Mouse (Mus musculus) MEL (cell line): ENCODE data around the gene Sp6. TPM values are rescaled to one million over a fixed set of nuclear protein-coding genes. Genes with fewer than 3 reads are reported as not detected.

Experiments used
- DNase-seq: peaks from one replicate; pipeline ENCODE4 v3.0.0; 2011; ENCODE audit warnings: low read depth, low spot score
- H3K27ac ChIP-seq: 2 replicates; pipeline ENCODE4 v1.5.1; 2012; ENCODE audit warnings: low read depth, mild to moderate bottlenecking, control low read depth, low read length, moderate library complexity; ENCODE audit not compliant: control insufficient read depth
- H3K27me3 ChIP-seq, 2 experiments: fragments of 150-350 bp in 1 of 2; sonication (generic) in 1 of 2; 2 replicates each; pipeline ENCODE4 v1.6.1; 2012; ENCODE audit warnings: low read length in 2 of 2, mild to moderate bottlenecking in 2 of 2, improper control_type of control experiment in 1 of 2, moderate library complexity in 1 of 2; ENCODE audit not compliant: insufficient read depth in 2 of 2, control insufficient read depth in 1 of 2
- H3K36me3 ChIP-seq, 2 experiments: 2 replicates each; pipeline ENCODE4 v1.6.1; 2012 to 2014; ENCODE audit warnings: low read length in 2 of 2, improper control_type of control experiment in 1 of 2, inconsistent platforms in 1 of 2, mild to moderate bottlenecking in 1 of 2; ENCODE audit not compliant: insufficient read depth in 2 of 2, control insufficient read depth in 1 of 2
- H3K4me1 ChIP-seq, 2 experiments: fragments of 150-350 bp in 1 of 2; sonication (generic) in 1 of 2; 2 replicates each; pipeline ENCODE4 v1.6.1; 2012; ENCODE audit warnings: low read length in 2 of 2, improper control_type of control experiment in 1 of 2, mild to moderate bottlenecking in 1 of 2; ENCODE audit not compliant: insufficient read depth in 2 of 2, control insufficient read depth in 1 of 2
- H3K4me3 ChIP-seq, 2 experiments: fragments of 150-350 bp in 1 of 2; sonication (generic) in 1 of 2; 2 replicates each; pipeline ENCODE4 v1.5.1; 2012; ENCODE audit warnings: low read depth in 2 of 2, low read length in 2 of 2, mild to moderate bottlenecking in 2 of 2, moderate library complexity in 2 of 2, control low read depth in 1 of 2, improper control_type of control experiment in 1 of 2; ENCODE audit not compliant: control insufficient read depth in 1 of 2, insufficient read depth in 1 of 2
- H3K79me2 ChIP-seq: 2 replicates; pipeline ENCODE4 v1.6.1; 2012; ENCODE audit warnings: mild to moderate bottlenecking, low read length, moderate library complexity; ENCODE audit not compliant: control insufficient read depth, poor library complexity, insufficient read depth
- H3K9ac ChIP-seq: 2 replicates; pipeline ENCODE4 v1.6.1; 2012; ENCODE audit warnings: low read depth, mild to moderate bottlenecking, control low read depth, low read length, moderate library complexity; ENCODE audit not compliant: control insufficient read depth, poor library complexity, severe bottlenecking
- H3K9me3 ChIP-seq: fragments of 150-350 bp; sonication (generic); replicated peaks from 2 replicates; pipeline ENCODE4 v1.6.1; 2012; ENCODE audit warnings: mild to moderate bottlenecking, low read length, improper control_type of control experiment, moderate library complexity; ENCODE audit not compliant: insufficient read depth
- BHLHE40 ChIP-seq: IDR thresholded peaks from 2 replicates; pipeline ENCODE4 v1.6.1; 2012; ENCODE audit warnings: low read depth, mild to moderate bottlenecking, inconsistent platforms, low read length, improper control_type of control experiment, borderline replicate concordance
- CHD2 ChIP-seq: IDR thresholded peaks from 2 replicates; pipeline ENCODE4 v1.6.1; 2011; ENCODE audit warnings: low read length, improper control_type of control experiment
- CTCF ChIP-seq, 3 experiments: IDR thresholded peaks in 2 of 3; conservative IDR thresholded peaks in 1 of 3; 2 replicates each; pipeline ENCODE4 v1.5.1; 2011 to 2012; ENCODE audit warnings: low read length in 3 of 3, low read depth in 2 of 3, mild to moderate bottlenecking in 2 of 3, improper control_type of control experiment in 1 of 3, inconsistent platforms in 1 of 3, mixed read lengths in 1 of 3, moderate library complexity in 1 of 3; ENCODE audit not compliant: control insufficient read depth in 1 of 3, insufficient read depth in 1 of 3, poor library complexity in 1 of 3, severe bottlenecking in 1 of 3
- E2F4 ChIP-seq: IDR thresholded peaks from 2 replicates; pipeline ENCODE4 v1.6.1; 2011; ENCODE audit warnings: low read depth, low read length, improper control_type of control experiment, borderline replicate concordance
- ELF1 ChIP-seq: IDR thresholded peaks from 2 replicates; pipeline ENCODE4 v1.6.1; 2014; ENCODE audit warnings: low read depth, mild to moderate bottlenecking, inconsistent platforms, low read length, improper control_type of control experiment, moderate library complexity
- EP300 ChIP-seq, 2 experiments: IDR thresholded peaks; 2 replicates each; pipeline ENCODE4 v1.6.1; 2011; ENCODE audit warnings: improper control_type of control experiment in 2 of 2, low read length in 2 of 2, low read depth in 1 of 2, mild to moderate bottlenecking in 1 of 2
- ETS1 ChIP-seq: IDR thresholded peaks from 2 replicates; pipeline ENCODE4 v1.6.1; 2012; ENCODE audit warnings: low read depth, mild to moderate bottlenecking, inconsistent platforms, low read length, improper control_type of control experiment, moderate library complexity
- GABPA ChIP-seq: IDR thresholded peaks from 2 replicates; pipeline ENCODE4 v1.6.1; 2012; ENCODE audit warnings: low read depth, mild to moderate bottlenecking, inconsistent platforms, low read length, improper control_type of control experiment, moderate library complexity
- GATA1 ChIP-seq: IDR thresholded peaks from 2 replicates; pipeline ENCODE4 v1.6.1; 2011; ENCODE audit warnings: low read depth, low read length, improper control_type of control experiment
- HCFC1 ChIP-seq: IDR thresholded peaks from 2 replicates; pipeline ENCODE4 v1.6.1; 2012; ENCODE audit warnings: low read depth, mild to moderate bottlenecking, inconsistent platforms, low read length, improper control_type of control experiment, moderate library complexity
- JUND ChIP-seq: IDR thresholded peaks from 2 replicates; pipeline ENCODE4 v1.6.1; 2011; ENCODE audit warnings: low read depth, mild to moderate bottlenecking, improper control_type of control experiment, low read length
- KAT2A ChIP-seq: conservative IDR thresholded peaks from 2 replicates; pipeline ENCODE4 v1.6.1; 2012; ENCODE audit warnings: low read depth, low read length, improper control_type of control experiment, inconsistent platforms
- MAFK ChIP-seq: IDR thresholded peaks from 2 replicates; pipeline ENCODE4 v1.6.1; 2011; ENCODE audit warnings: low read depth, mild to moderate bottlenecking, low read length, improper control_type of control experiment, borderline replicate concordance
- MAX ChIP-seq: IDR thresholded peaks from 2 replicates; pipeline ENCODE4 v1.6.1; 2011; ENCODE audit warnings: low read length, improper control_type of control experiment
- MAZ ChIP-seq: IDR thresholded peaks from 2 replicates; pipeline ENCODE4 v1.6.1; 2012; ENCODE audit warnings: low read depth, mild to moderate bottlenecking, inconsistent platforms, low read length, improper control_type of control experiment
- MEF2A ChIP-seq: IDR thresholded peaks from 2 replicates; pipeline ENCODE4 v1.6.1; 2014; ENCODE audit warnings: low read depth, mild to moderate bottlenecking, inconsistent platforms, low read length, improper control_type of control experiment; ENCODE audit not compliant: poor library complexity, insufficient replicate concordance, severe bottlenecking; ENCODE audit errors: extremely low read depth
- MXI1 ChIP-seq: IDR thresholded peaks from 2 replicates; pipeline ENCODE4 v1.6.1; 2011; ENCODE audit warnings: mild to moderate bottlenecking, low read depth, low read length, improper control_type of control experiment
- MYB ChIP-seq: IDR thresholded peaks from 2 replicates; pipeline ENCODE4 v1.6.1; 2011; ENCODE audit warnings: mild to moderate bottlenecking, low read depth, low read length, improper control_type of control experiment
- MYC ChIP-seq: IDR thresholded peaks from 2 replicates; pipeline ENCODE4 v1.6.1; 2011; ENCODE audit warnings: low read depth, mild to moderate bottlenecking, low read length, improper control_type of control experiment, moderate library complexity
- NELFE ChIP-seq: IDR thresholded peaks from 2 replicates; pipeline ENCODE4 v1.6.1; 2011; ENCODE audit warnings: low read depth, low read length, improper control_type of control experiment
- NRF1 ChIP-seq: IDR thresholded peaks from 2 replicates; pipeline ENCODE4 v1.6.1; 2014; ENCODE audit warnings: low read depth, mild to moderate bottlenecking, inconsistent platforms, low read length, improper control_type of control experiment, moderate library complexity; ENCODE audit not compliant: poor library complexity, insufficient read depth, severe bottlenecking
- POLR2AphosphoS2 ChIP-seq: IDR thresholded peaks from 2 replicates; pipeline ENCODE4 v1.6.1; 2011; ENCODE audit warnings: low read length, improper control_type of control experiment
- POLR2AphosphoS5 ChIP-seq: IDR thresholded peaks from 2 replicates; pipeline ENCODE4 v1.6.1; 2012; ENCODE audit warnings: low read depth, borderline replicate concordance, mild to moderate bottlenecking, inconsistent platforms, low read length, moderate library complexity, mixed read lengths
- RAD21 ChIP-seq: IDR thresholded peaks from 2 replicates; pipeline ENCODE4 v1.6.1; 2011; ENCODE audit warnings: mild to moderate bottlenecking, low read depth, low read length, improper control_type of control experiment
- RCOR1 ChIP-seq: IDR thresholded peaks from 2 replicates; pipeline ENCODE4 v1.6.1; 2012; ENCODE audit warnings: low read depth, mild to moderate bottlenecking, inconsistent platforms, low read length, improper control_type of control experiment
- SIN3A ChIP-seq: IDR thresholded peaks from 2 replicates; pipeline ENCODE4 v1.6.1; 2012; ENCODE audit warnings: low read length, improper control_type of control experiment, inconsistent platforms
- SMC3 ChIP-seq: IDR thresholded peaks from 2 replicates; pipeline ENCODE4 v1.6.1; 2011; ENCODE audit warnings: low read depth, low read length, improper control_type of control experiment
- TBP ChIP-seq: IDR thresholded peaks from 2 replicates; pipeline ENCODE4 v1.8.0; 2011; ENCODE audit warnings: low read depth, low read length, improper control_type of control experiment
- TCF12 ChIP-seq: IDR thresholded peaks from 2 replicates; pipeline ENCODE4 v1.6.1; 2014; ENCODE audit warnings: low read depth, mild to moderate bottlenecking, inconsistent platforms, low read length, improper control_type of control experiment, moderate library complexity
- UBTF ChIP-seq: IDR thresholded peaks from 2 replicates; pipeline ENCODE4 v1.6.1; 2012; ENCODE audit warnings: low read depth, mild to moderate bottlenecking, inconsistent platforms, low read length, improper control_type of control experiment, moderate library complexity, borderline replicate concordance; ENCODE audit not compliant: insufficient read depth
- USF1 ChIP-seq: IDR thresholded peaks from 2 replicates; pipeline ENCODE4 v1.6.1; 2014; ENCODE audit warnings: low read depth, mild to moderate bottlenecking, inconsistent platforms, low read length, improper control_type of control experiment, moderate library complexity
- ZC3H11A ChIP-seq: IDR thresholded peaks from 2 replicates; pipeline ENCODE4 v1.6.1; 2012; ENCODE audit warnings: low read depth, mild to moderate bottlenecking, inconsistent platforms, low read length, improper control_type of control experiment
- ZKSCAN1 ChIP-seq: IDR thresholded peaks from 2 replicates; pipeline ENCODE4 v1.6.1; 2012; ENCODE audit warnings: low read depth, mild to moderate bottlenecking, inconsistent platforms, low read length, improper control_type of control experiment, moderate library complexity
- ZMIZ1 ChIP-seq: IDR thresholded peaks from 2 replicates; pipeline ENCODE4 v1.6.1; 2012; ENCODE audit warnings: low read depth, mild to moderate bottlenecking, inconsistent platforms, low read length, improper control_type of control experiment, moderate library complexity
- ZNF384 ChIP-seq: IDR thresholded peaks from 2 replicates; pipeline ENCODE4 v1.6.1; 2012; ENCODE audit warnings: low read depth, mild to moderate bottlenecking, inconsistent platforms, low read length, improper control_type of control experiment
- polyA plus RNA-seq, 2 experiments: library from polyadenylated mRNA; stranded (reverse) in 1 of 2; unstranded in 1 of 2; fragments of >175 nt in 1 of 2; fragments of >200 nt in 1 of 2; gene quantifications; 2 replicates each; pipeline versions ENCODE4 v1.2.1 to v1.2.4; 2012; ENCODE audit warnings: low replicate concordance in 2 of 2, low read depth in 1 of 2; ENCODE audit not compliant: insufficient read length in 2 of 2, insufficient read depth in 1 of 2, missing spikeins in 1 of 2
- total RNA-seq: library from RNA; depleted of rRNA; stranded (reverse); fragments of 300-350 nt; gene quantifications from 2 replicates; pipeline ENCODE4 v1.2.3, GENCODE M21; 2012

Gene Sp6
- total and polyA plus RNA-seq, 3 experiments: 0.04 TPM; not detected in 2

- H3K27me3 ChIP-seq: no peaks in the 10 kb centered on the region
- H3K4me1 ChIP-seq: peaks cover 9 to 28% of the 10 kb centered on the region in 2 experiments
- peak; percentile 100 for DNase-seq
- H3K9ac ChIP-seq: peak overlapping the region; percentile 80
- peak overlapping the region; percentile 88 for H3K27ac ChIP-seq
- H3K36me3 ChIP-seq: peaks cover 0 to 24% of the 10 kb centered on the region in 2 experiments; a peak in 2 of 4 replicates
- H3K79me2 ChIP-seq: peaks cover 30% of the 10 kb centered on the region
- no peaks in the 10 kb centered on the region for H3K9me3 ChIP-seq
- H3K4me3 ChIP-seq: peak overlapping the region; percentile 49 to 69
- TF ChIP-seq RCOR1: no peak
- TF ChIP-seq SIN3A: peak; percentile 74; the same call in 1 of the 2 replicates
- TF ChIP-seq E2F4: no peak
- no peak for TF ChIP-seq BHLHE40
- TF ChIP-seq NRF1: 0 out of 2 replicates have a peak, but pooled peaks have one; percentile 33
- no peak for TF ChIP-seq MAZ
- TF ChIP-seq MXI1: peak; percentile 84
- no peak for TF ChIP-seq UBTF
- peak; percentile 59; the same call in 1 of the 2 replicates for TF ChIP-seq TCF12
- no peak for TF ChIP-seq GABPA
- TF ChIP-seq RAD21: no peak
- peak; percentile 88 for TF ChIP-seq POLR2AphosphoS2
- TF ChIP-seq CTCF (IDR thresholded peaks at IDR 0.05 in 2 of 3, conservative IDR thresholded peaks at IDR 0.05 in 1 of 3; ENCODE audit: control insufficient read depth in 1 of 3, insufficient read depth in 1 of 3, low read depth in 2 of 3, low read length in 3 of 3, poor library complexity in 1 of 3, severe bottlenecking in 1 of 3): no peak
- no peak for TF ChIP-seq USF1
- no peak for TF ChIP-seq ZKSCAN1
- peak; percentile 76 for TF ChIP-seq MAX
- no peak for TF ChIP-seq ZC3H11A
- 0 out of 2 replicates have a peak, but pooled peaks have one; percentile 8 for TF ChIP-seq SMC3
- peak; percentile 95 for TF ChIP-seq CHD2
- 0 out of 4 replicates have a peak, but pooled peaks of 1 of the 2 experiments have one; percentile 4 for TF ChIP-seq EP300 (IDR thresholded peaks at IDR 0.05; ENCODE audit: low read depth in 1 of 2, low read length in 2 of 2)
- 0 out of 2 replicates have a peak, but pooled peaks have one; percentile 18 for TF ChIP-seq ETS1
- no peak for TF ChIP-seq MYB
- peak; percentile 74; the same call in 1 of the 2 replicates for TF ChIP-seq MYC
- peak; percentile 77 for TF ChIP-seq ZMIZ1
- 0 out of 2 replicates have a peak, but pooled peaks have one; percentile 37 for TF ChIP-seq MEF2A
- TF ChIP-seq GATA1: peak; percentile 95
- 0 out of 2 replicates have a peak, but pooled peaks have one; percentile 71 for TF ChIP-seq JUND
- TF ChIP-seq POLR2AphosphoS5: no peak
- TF ChIP-seq TBP: peak; percentile 95
- TF ChIP-seq ELF1: peak; percentile 90
- TF ChIP-seq HCFC1: peak; percentile 84
- TF ChIP-seq KAT2A: peak; percentile 79
- no peak for TF ChIP-seq MAFK
- peak; percentile 78 for TF ChIP-seq NELFE
- no peak for TF ChIP-seq ZNF384
These were observed 35.4 kb upstream of the Sp6 start for GRCm38 (mm10) chr11:96977606-96978400.
